Mouse (Mus musculus) MEL (cell line): ENCODE data around the gene 4930512M02Rik.

Experiments used
- JUND ChIP-seq: IDR thresholded peaks from 2 replicates; pipeline ENCODE4 v1.6.1; 2011; ENCODE audit warnings: low read depth, mild to moderate bottlenecking, improper control_type of control experiment, low read length
- POLR2A ChIP-seq, 2 experiments: IDR thresholded peaks; 2 replicates each; pipeline ENCODE4 v1.6.1; 2011 to 2012; ENCODE audit warnings: low read length in 2 of 2, mild to moderate bottlenecking in 2 of 2, control low read depth in 1 of 2, improper control_type of control experiment in 1 of 2, low read depth in 1 of 2, moderate library complexity in 1 of 2; ENCODE audit not compliant: control insufficient read depth in 1 of 2, insufficient read depth in 1 of 2, poor library complexity in 1 of 2
- SIN3A ChIP-seq: IDR thresholded peaks from 2 replicates; pipeline ENCODE4 v1.6.1; 2012; ENCODE audit warnings: low read length, improper control_type of control experiment, inconsistent platforms
- SMC3 ChIP-seq: IDR thresholded peaks from 2 replicates; pipeline ENCODE4 v1.6.1; 2011; ENCODE audit warnings: low read depth, low read length, improper control_type of control experiment
- TAL1 ChIP-seq: IDR thresholded peaks from 2 replicates; pipeline ENCODE4 v1.6.1; 2012; ENCODE audit warnings: mild to moderate bottlenecking, inconsistent platforms, low read length, moderate library complexity, mixed read lengths

DNA sequence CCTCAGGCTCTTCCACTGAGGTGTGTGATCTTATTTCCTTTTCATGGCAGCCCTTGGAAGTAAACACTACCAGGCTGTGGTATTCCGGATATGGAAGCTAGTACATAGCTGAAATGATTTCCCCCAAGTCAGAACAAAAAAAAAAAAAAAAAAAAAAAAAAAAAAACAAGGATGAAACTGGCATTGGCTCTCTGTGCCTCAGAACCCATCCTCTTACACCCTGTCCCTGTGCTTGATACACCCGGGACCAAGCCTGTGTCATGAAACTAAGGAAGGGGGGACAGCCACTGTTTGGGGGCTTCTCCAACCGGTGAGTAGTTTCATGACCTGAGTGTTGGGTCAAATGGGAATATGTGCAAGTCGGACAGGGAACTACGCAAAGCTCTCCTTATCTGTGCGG, 66.5 kb downstream of the 4930512M02Rik start:
- TF ChIP-seq SIN3A = no peak
- no peak for TF ChIP-seq POLR2A (IDR thresholded peaks at IDR 0.05; ENCODE audit: control insufficient read depth in 1 of 2, insufficient read depth in 1 of 2, low read depth in 1 of 2, low read length in 2 of 2, poor library complexity in 1 of 2)
- 0 out of 2 replicates have a peak, but pooled peaks have one; percentile 4 for TF ChIP-seq SMC3
- no peak for TF ChIP-seq TAL1
- TF ChIP-seq JUND = no peak
